Mouse (Mus musculus) testis, adult 10 weeks (tissue): ENCODE data around the gene Pate4. TPM values are rescaled to one million over a fixed set of nuclear protein-coding genes. Genes with fewer than 3 reads are reported as not detected.

Experiments used
- polyA plus RNA-seq: library from polyadenylated mRNA; stranded (reverse); fragments of 350-450 nt; fragmentation: Illumina TruSeq; extraction: RNeasy Lipid Tissue Mini Kit (QIAGEN cat#74804); gene quantifications from one replicate; pipeline ENCODE4 v1.2.3, GENCODE M21; 2014; ENCODE audit warnings: low read depth, low replicate concordance

The Pate4 gene
- polyA plus RNA-seq: not detected

GRCm38 (mm10) chr9:35611841-35612240, at the start of gene Pate4:
Pate4 (minus strand) TSS chr9:35611941.

GRCm38 (mm10) chr9:35648102-35648501, 36.4 kb upstream of the Pate4 start, which contains the start of gene Pate3:
Pate3 (minus strand) TSS chr9:35648202.

GRCm38 (mm10) chr9:35569571-35570534, 41.9 kb downstream of the Pate4 start, which contains the start of the genes Pate2 and Hyls1:
Pate2 (plus strand) TSS chr9:35570284.
Hyls1 (minus strand) TSS chr9:35570398.

GRCm38 (mm10) chr9:35558257-35559008, 53.3 kb downstream of the Pate4 start, which contains the start of the genes Ddx25 and Pus3:
Ddx25 (minus strand) TSS chr9:35558528.
Pus3 (plus strand) TSS chr9:35558595.

Other genes with a start within 250 kb of the Pate4 start
- 2.9 TPM for gene Cdon, start 190.8 kb downstream of the Pate4 start, polyA plus RNA-seq
- gene Gm1113, start 93.7 kb downstream of the Pate4 start, polyA plus RNA-seq: not detected
- 147 TPM for gene Ddx25, start 53.4 kb downstream of the Pate4 start, polyA plus RNA-seq
- 18.3 TPM for gene Pus3, start 53.3 kb downstream of the Pate4 start, polyA plus RNA-seq
- 5.9 TPM for gene Pate2, start 41.7 kb downstream of the Pate4 start, polyA plus RNA-seq
- gene Hyls1, start 41.5 kb downstream of the Pate4 start, polyA plus RNA-seq: 221 TPM
- 0.52 TPM for gene Pate3, start 36.3 kb upstream of the Pate4 start, polyA plus RNA-seq
- gene Pate1, start 75.4 kb upstream of the Pate4 start, polyA plus RNA-seq: 0.63 TPM
- gene Gm17677, start 129.1 kb upstream of the Pate4 start, polyA plus RNA-seq: not detected
- gene Gm17727, start 166.2 kb upstream of the Pate4 start, polyA plus RNA-seq: not detected
- 3.0 TPM for gene Gm27235, start 178.2 kb upstream of the Pate4 start, polyA plus RNA-seq
- gene D730048I06Rik, start 178.2 kb upstream of the Pate4 start, polyA plus RNA-seq: 1.7 TPM
- not detected for gene 9230110F15Rik, start 232.2 kb upstream of the Pate4 start, polyA plus RNA-seq